Mouse (Mus musculus): ENCODE measurements at regions not wholly inside any gene's neighbourhood (a gene's known extent, or its start where the extent isn't known, plus 50 kb on each side); places are given as distances from the start of the nearest gene placed in this dataset.

DNA sequence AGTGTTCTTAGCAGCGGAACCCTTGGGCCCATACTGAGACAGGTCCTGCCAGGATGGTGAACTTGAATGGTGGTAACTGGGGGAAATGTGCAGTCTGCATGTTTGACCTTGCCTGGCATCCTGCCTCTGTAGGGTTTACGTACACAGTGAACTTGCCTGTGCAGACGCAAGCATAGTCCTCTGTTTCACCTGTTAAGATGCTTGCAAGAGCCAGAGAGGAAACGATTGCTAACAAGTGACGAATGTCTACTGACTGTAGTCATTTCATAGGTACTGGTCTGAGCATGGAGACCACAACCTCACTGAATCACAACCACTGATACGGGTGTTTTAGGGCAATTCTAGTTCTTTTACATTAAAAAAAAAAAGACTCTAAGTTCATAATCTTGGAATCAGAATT, 76.7 kb downstream of the Icos start:
- no peak for TF ChIP-seq POLR2A (IDR thresholded peaks at IDR 0.05; ENCODE audit: extremely low read depth, insufficient read depth, low read length)
- no peak for TF ChIP-seq CTCF (IDR thresholded peaks at IDR 0.05; ENCODE audit: low read depth, low read length)

Data from liver, adult 2 months (tissue).